ENCODE assay signal across 11 mouse cellular contexts in genomic region chr11:96279421-96280233, GRCm38 (mm10). TPM values are rescaled to one million over a fixed set of nuclear protein-coding genes. Genes with fewer than 3 reads are reported as not detected.
DNase-seq lines count a peak whose midpoint lies in the region; ATAC-seq and TF ChIP-seq lines count a peak whose summit lies in the region.
"Had no signal": no experiment of that assay in that cellular context is flagged by ENCODE, and none has a peak within 500 bp of the region (broad histone marks: within the 10 kb centered on the region; RNA-seq: fewer than 3 reads in every experiment).

No protein-coding gene starts in this region.

- no peaks in the 10 kb centered on the region for H3K4me1 ChIP-seq in ES-Bruce4 (ENCODE audit: control insufficient read depth, insufficient read depth, low read length)
- H3K4me1 ChIP-seq in intestine, postnatal 0 days (replicated peaks; ENCODE audit: control insufficient read depth, insufficient read depth, low read length) = no peaks in the 10 kb centered on the region
- H3K4me1 ChIP-seq in limb, embryonic 15.5 days = peaks cover 13% of the 10 kb centered on the region

- peak; percentile 51 for DNase-seq in adrenal gland, postnatal 14 days
- DNase-seq in retina, embryonic 14.5 days (ENCODE audit: low spot score) = no peak
- DNase-seq in urinary bladder, adult 18-20 months (ENCODE audit: low spot score in 2 of 2) = no peak

- H3K36me3 ChIP-seq in ES-Bruce4 (ENCODE audit: control insufficient read depth, insufficient read depth, low read length, poor library complexity, severe bottlenecking) = no peaks in the 10 kb centered on the region
- no peaks in the 10 kb centered on the region for H3K36me3 ChIP-seq in intestine, postnatal 0 days (ENCODE audit: control insufficient read depth, insufficient read depth)
- no peaks in the 10 kb centered on the region for H3K36me3 ChIP-seq in limb, embryonic 15.5 days

- no peak for ATAC-seq in intestine, postnatal 0 days
- ATAC-seq in limb, embryonic 15.5 days (ENCODE audit: insufficient number of reproducible peaks, low FRiP score, low TSS enrichment, low read depth) = no peak
- ATAC-seq in frontal cortex, adult (ENCODE audit: low TSS enrichment) = no peak

- no peak for TF ChIP-seq EP300 in ES-Bruce4 (IDR thresholded peaks at IDR 0.05; ENCODE audit: insufficient read depth, low read depth, low read length)

- H3K27me3 ChIP-seq in ES-Bruce4 (ENCODE audit: control insufficient read depth, insufficient read depth, low read length, poor library complexity, severe bottlenecking) = peaks cover 53% of the 10 kb centered on the region
- H3K27me3 ChIP-seq in intestine, postnatal 0 days (replicated peaks; ENCODE audit: control insufficient read depth, insufficient read depth, low read length) = peaks cover 81% of the 10 kb centered on the region
- peaks cover 99% of the 10 kb centered on the region for H3K27me3 ChIP-seq in limb, embryonic 15.5 days

- no peak overlapping the region for H3K27ac ChIP-seq in ES-Bruce4 (ENCODE audit: insufficient read depth, low read length)
- H3K27ac ChIP-seq in intestine, postnatal 0 days (ENCODE audit: low read depth, low read length) = no peak overlapping the region
- no peak overlapping the region for H3K27ac ChIP-seq in limb, embryonic 15.5 days
- H3K27ac ChIP-seq: forebrain, embryonic 13.5 days had no signal

- 9% methylated on average over 31 of the region's 31 CpGs for WGBS in intestine, postnatal 0 days
- 3% methylated on average over 31 of the region's 31 CpGs for WGBS in limb, embryonic 15.5 days

- H3K9me3 ChIP-seq in ES-Bruce4 (replicated peaks; ENCODE audit: control insufficient read depth, insufficient read depth, low read length, poor library complexity, severe bottlenecking) = no peaks in the 10 kb centered on the region
- H3K9me3 ChIP-seq in intestine, postnatal 0 days (ENCODE audit: control insufficient read depth) = no peaks in the 10 kb centered on the region
- H3K9me3 ChIP-seq in limb, embryonic 15.5 days = no peaks in the 10 kb centered on the region
- H3K9me3 ChIP-seq: forebrain, embryonic 13.5 days had no signal

- H3K4me2 ChIP-seq in intestine, postnatal 0 days (replicated peaks; ENCODE audit: low read depth) = peak overlapping the region; percentile 40
- H3K4me2 ChIP-seq in limb, embryonic 15.5 days = 0 out of 2 replicates have a peak overlapping the region, but pooled peaks have one; percentile 3
- H3K4me2 ChIP-seq: forebrain, embryonic 13.5 days had no signal

- no peak overlapping the region for H3K9ac ChIP-seq in ES-Bruce4 (ENCODE audit: low read depth, poor library complexity, severe bottlenecking)
- H3K9ac ChIP-seq in intestine, postnatal 0 days (ENCODE audit: low read depth, low read length) = no peak overlapping the region
- H3K9ac ChIP-seq in limb, embryonic 15.5 days = no peak overlapping the region
- H3K9ac ChIP-seq: forebrain, embryonic 13.5 days had no signal

- H3K4me3 ChIP-seq in ES-Bruce4 (ENCODE audit: low read depth, low read length) = 0 out of 2 replicates have a peak overlapping the region, but pooled peaks have one; percentile 2
- no peak overlapping the region for H3K4me3 ChIP-seq in intestine, postnatal 0 days (ENCODE audit: low read depth, low read length)
- no peak overlapping the region for H3K4me3 ChIP-seq in limb, embryonic 15.5 days
- H3K4me3 ChIP-seq: forebrain, embryonic 13.5 days had no signal

- TF ChIP-seq POLR2A in ES-Bruce4 (IDR thresholded peaks at IDR 0.05; ENCODE audit: insufficient read depth, low read length) = no peak

- TF ChIP-seq CTCF in ES-Bruce4 (IDR thresholded peaks at IDR 0.05; ENCODE audit: low read depth, low read length) = no peak
- TF ChIP-seq CTCF in intestine, postnatal 0 days (IDR thresholded peaks at IDR 0.05; ENCODE audit: low read depth) = no peak

RNA-seq across cellular contexts. Expression of gene Hoxb8, which starts 2.1 kb away (rescaled TPM):
- 0.48 TPM in 1 of 2 replicates, not detected in the other for polyA plus RNA-seq in ES-Bruce4 (2011; ENCODE audit: insufficient read depth, insufficient read length, low read depth, missing spikeins)
- total RNA-seq in adrenal gland, postnatal 14 days (2021) = 56.7 and 59.4 TPM in 2 replicates
- polyA plus RNA-seq in intestine, postnatal 0 days (2015; fragmentation: Nextera tagmentation; extraction: Ambion mirVana) = 1.0 and 1.1 TPM in 2 replicates
- polyA plus RNA-seq in limb, embryonic 15.5 days (2015; fragmentation: Nextera tagmentation; extraction: Ambion mirVana) = 0.36 and 0.37 TPM in 2 replicates
- total RNA-seq: layer of hippocampus, postnatal 10 days; monocyte, adult 5-6 weeks had no signal
- polyA plus RNA-seq: forebrain, embryonic 13.5 days; heart, embryonic 16.5 days had no signal

RNA-seq across cellular contexts. Expression of gene Hoxb7, which starts 6.8 kb away (rescaled TPM):
- not detected in 2 replicates for polyA plus RNA-seq in ES-Bruce4 (2011; ENCODE audit: insufficient read depth, insufficient read length, low read depth, missing spikeins)
- 34.3 and 37.8 TPM in 2 replicates for total RNA-seq in adrenal gland, postnatal 14 days (2021)
- 7.6 and 8.5 TPM in 2 replicates for polyA plus RNA-seq in intestine, postnatal 0 days (2015; fragmentation: Nextera tagmentation; extraction: Ambion mirVana)
- 3.3 and 4.2 TPM in 2 replicates for polyA plus RNA-seq in limb, embryonic 15.5 days (2015; fragmentation: Nextera tagmentation; extraction: Ambion mirVana)
- total RNA-seq: layer of hippocampus, postnatal 10 days; monocyte, adult 5-6 weeks had no signal
- polyA plus RNA-seq: forebrain, embryonic 13.5 days had no signal

RNA-seq across cellular contexts. Expression of gene Hoxb9, which starts 8.4 kb away (rescaled TPM):
- 1.5 and 1.6 TPM in 2 replicates for polyA plus RNA-seq in ES-Bruce4 (2011; ENCODE audit: insufficient read depth, insufficient read length, low read depth, missing spikeins)
- total RNA-seq in adrenal gland, postnatal 14 days (2021) = 99.3 and 156 TPM in 2 replicates
- polyA plus RNA-seq in intestine, postnatal 0 days (2015; fragmentation: Nextera tagmentation; extraction: Ambion mirVana) = 0.37 and 1.5 TPM in 2 replicates
- 0.98 and 1.4 TPM in 2 replicates for polyA plus RNA-seq in limb, embryonic 15.5 days (2015; fragmentation: Nextera tagmentation; extraction: Ambion mirVana)
- total RNA-seq: layer of hippocampus, postnatal 10 days; monocyte, adult 5-6 weeks had no signal
- polyA plus RNA-seq: forebrain, embryonic 13.5 days; heart, embryonic 16.5 days had no signal

RNA-seq across cellular contexts. Expression of gene Hoxb6, which starts 12.6 kb away (rescaled TPM):
- not detected in 2 replicates for polyA plus RNA-seq in ES-Bruce4 (2011; ENCODE audit: insufficient read depth, insufficient read length, low read depth, missing spikeins)
- 35.7 and 39.8 TPM in 2 replicates for total RNA-seq in adrenal gland, postnatal 14 days (2021)
- polyA plus RNA-seq in intestine, postnatal 0 days (2015; fragmentation: Nextera tagmentation; extraction: Ambion mirVana) = 5.7 and 6.4 TPM in 2 replicates
- 0.31 and 0.55 TPM in 2 replicates for polyA plus RNA-seq in limb, embryonic 15.5 days (2015; fragmentation: Nextera tagmentation; extraction: Ambion mirVana)
- total RNA-seq: layer of hippocampus, postnatal 10 days; monocyte, adult 5-6 weeks had no signal
- polyA plus RNA-seq: forebrain, embryonic 13.5 days; heart, embryonic 16.5 days had no signal

RNA-seq across cellular contexts. Expression of gene Hoxb5, which starts 23.5 kb away (rescaled TPM):
- polyA plus RNA-seq in ES-Bruce4 (2011; ENCODE audit: insufficient read depth, insufficient read length, low read depth, missing spikeins) = not detected in 2 replicates
- 17.1 and 18.7 TPM in 2 replicates for total RNA-seq in adrenal gland, postnatal 14 days (2021)
- polyA plus RNA-seq in intestine, postnatal 0 days (2015; fragmentation: Nextera tagmentation; extraction: Ambion mirVana) = 14.7 and 15.8 TPM in 2 replicates
- 0.60 and 0.73 TPM in 2 replicates for polyA plus RNA-seq in limb, embryonic 15.5 days (2015; fragmentation: Nextera tagmentation; extraction: Ambion mirVana)
- total RNA-seq: layer of hippocampus, postnatal 10 days; monocyte, adult 5-6 weeks had no signal
- polyA plus RNA-seq: forebrain, embryonic 13.5 days had no signal
